Mouse (Mus musculus): ENCODE data around the gene Nlrp3. TPM values are rescaled to one million over a fixed set of nuclear protein-coding genes. Genes with fewer than 3 reads are reported as not detected.
"Not testable (repeated sequence)": the region's sequence is repeated elsewhere in the genome, so short reads cannot be mapped to it uniquely, and the experiment has no call there.

The Nlrp3 gene
- polyA plus RNA-seq, 1 experiment from 2014 or later, result 0.22 TPM

- H3K27me3 ChIP-seq, result no peaks in the 10 kb centered on the region
- no peaks in the 10 kb centered on the region for H3K9me3 ChIP-seq
- no peak overlapping the region for H3K9ac ChIP-seq
- peak overlapping the region; percentile 29 for H3K4me2 ChIP-seq
- peaks cover 11% of the 10 kb centered on the region for H3K4me1 ChIP-seq
- H3K27ac ChIP-seq, result peak overlapping the region; percentile 24; the same call in 1 of the 2 replicates
- H3K4me3 ChIP-seq, result no peak overlapping the region
- H3K36me3 ChIP-seq, result no peaks in the 10 kb centered on the region
- 39% methylated on average over 11 of the region's 11 CpGs for WGBS
- no peak for ATAC-seq (ENCODE audit: insufficient number of reproducible peaks, insufficient read depth, low FRiP score, low TSS enrichment, low read depth)
These were observed 3.0 kb upstream of the Nlrp3 start for GRCm38 (mm10) chr11:59538387-59538786.

GRCm38 (mm10) chr11:59540123-59540522 lies 1.2 kb upstream of the Nlrp3 start:
- WGBS, result 77% methylated on average over 3 of the region's 3 CpGs
- Histone ChIP-seq H3K9ac (no peak overlapping the region), H3K4me2 (no peak overlapping the region), H3K27ac (no peak overlapping the region), H3K27me3 (no peaks in the 10 kb centered on the region), H3K4me1 (peaks cover 11% of the 10 kb centered on the region), H3K4me3 (no peak overlapping the region), H3K9me3 (no peaks in the 10 kb centered on the region), H3K36me3 (no peaks in the 10 kb centered on the region)
- no peak for ATAC-seq (ENCODE audit: insufficient number of reproducible peaks, insufficient read depth, low FRiP score, low TSS enrichment, low read depth)

GRCm38 (mm10) chr11:59542442-59542841 lies 1.1 kb downstream of the Nlrp3 start:
- no peaks in the 10 kb centered on the region for H3K27me3 ChIP-seq
- H3K4me2 ChIP-seq, result no peak overlapping the region
- no peaks in the 10 kb centered on the region for H3K36me3 ChIP-seq
- no peaks in the 10 kb centered on the region for H3K9me3 ChIP-seq
- H3K4me3 ChIP-seq, result no peak overlapping the region
- ATAC-seq (ENCODE audit: insufficient number of reproducible peaks, insufficient read depth, low FRiP score, low TSS enrichment, low read depth), result no peak
- H3K9ac ChIP-seq, result no peak overlapping the region
- peaks cover 11% of the 10 kb centered on the region for H3K4me1 ChIP-seq
- no peak overlapping the region for H3K27ac ChIP-seq
- 74% methylated on average over 6 of the region's 6 CpGs for WGBS

- WGBS, result 85% methylated on average over 3 of the region's 3 CpGs
These were observed 2.0 kb downstream of the Nlrp3 start for GRCm38 (mm10) chr11:59543376-59543775.

GRCm38 (mm10) chr11:59544005-59544404 lies 2.6 kb downstream of the Nlrp3 start:
- no peaks in the 10 kb centered on the region for H3K4me1 ChIP-seq
- H3K27ac ChIP-seq, result no peak overlapping the region
- H3K4me3 ChIP-seq, result no peak overlapping the region
- no peaks in the 10 kb centered on the region for H3K9me3 ChIP-seq
- no peak for ATAC-seq (ENCODE audit: insufficient number of reproducible peaks, insufficient read depth, low FRiP score, low TSS enrichment, low read depth)
- no peaks in the 10 kb centered on the region for H3K36me3 ChIP-seq
- no peak overlapping the region for H3K9ac ChIP-seq
- H3K27me3 ChIP-seq, result no peaks in the 10 kb centered on the region
- WGBS, result 84% methylated on average over 9 of the region's 9 CpGs
- no peak overlapping the region for H3K4me2 ChIP-seq

More at GRCm38 (mm10) chr11:59543376-59543775, 2.0 kb downstream of the Nlrp3 start:
- H3K27me3 ChIP-seq, result no peaks in the 10 kb centered on the region
- H3K4me2 ChIP-seq, result no peak overlapping the region
- H3K36me3 ChIP-seq, result no peaks in the 10 kb centered on the region
- H3K9ac ChIP-seq, result no peak overlapping the region
- ATAC-seq (ENCODE audit: insufficient number of reproducible peaks, insufficient read depth, low FRiP score, low TSS enrichment, low read depth), result no peak
- H3K9me3 ChIP-seq, result no peaks in the 10 kb centered on the region
- no peak overlapping the region for H3K4me3 ChIP-seq
- H3K27ac ChIP-seq, result no peak overlapping the region
- H3K4me1 ChIP-seq, result peaks cover 2% of the 10 kb centered on the region; the same call in 1 of the 2 replicates

GRCm38 (mm10) chr11:59554127-59554526 lies 12.8 kb downstream of the Nlrp3 start:
- ATAC-seq (ENCODE audit: insufficient number of reproducible peaks, insufficient read depth, low FRiP score, low TSS enrichment, low read depth), result no peak
- Histone ChIP-seq H3K36me3 (no peaks in the 10 kb centered on the region), H3K9me3 (no peaks in the 10 kb centered on the region), H3K27me3 (no peaks in the 10 kb centered on the region), H3K9ac (no peak overlapping the region), H3K4me2 (no peak overlapping the region), H3K4me3 (no peak overlapping the region), H3K27ac (no peak overlapping the region), H3K4me1 (no peaks in the 10 kb centered on the region)
- WGBS, result 92% methylated on average over 11 of the region's 11 CpGs

GRCm38 (mm10) chr11:59554535-59554934 lies 13.2 kb downstream of the Nlrp3 start:
- no peaks in the 10 kb centered on the region for H3K27me3 ChIP-seq
- no peak for ATAC-seq (ENCODE audit: insufficient number of reproducible peaks, insufficient read depth, low FRiP score, low TSS enrichment, low read depth)
- H3K4me2 ChIP-seq, result no peak overlapping the region
- H3K27ac ChIP-seq, result no peak overlapping the region
- no peaks in the 10 kb centered on the region for H3K4me1 ChIP-seq
- H3K4me3 ChIP-seq, result no peak overlapping the region
- H3K9ac ChIP-seq, result no peak overlapping the region
- H3K9me3 ChIP-seq, result no peaks in the 10 kb centered on the region
- H3K36me3 ChIP-seq, result no peaks in the 10 kb centered on the region
- WGBS, result 80% methylated on average over 8 of the region's 8 CpGs

GRCm38 (mm10) chr11:59560906-59561305 lies 19.5 kb downstream of the Nlrp3 start:
- no peak overlapping the region for H3K27ac ChIP-seq
- ATAC-seq (ENCODE audit: insufficient number of reproducible peaks, insufficient read depth, low FRiP score, low TSS enrichment, low read depth), result no peak
- no peaks in the 10 kb centered on the region for H3K9me3 ChIP-seq
- no peak overlapping the region for H3K9ac ChIP-seq
- no peaks in the 10 kb centered on the region for H3K4me1 ChIP-seq
- H3K4me3 ChIP-seq, result no peak overlapping the region
- 62% methylated on average over 3 of the region's 3 CpGs for WGBS
- H3K36me3 ChIP-seq, result no peaks in the 10 kb centered on the region
- no peak overlapping the region for H3K4me2 ChIP-seq
- H3K27me3 ChIP-seq, result no peaks in the 10 kb centered on the region

GRCm38 (mm10) chr11:59562336-59562735 lies 21.0 kb downstream of the Nlrp3 start:
- Histone ChIP-seq H3K4me1 (no peaks in the 10 kb centered on the region), H3K27me3 (no peaks in the 10 kb centered on the region), H3K9me3 (no peaks in the 10 kb centered on the region), H3K9ac (no peak overlapping the region), H3K4me2 (no peak overlapping the region), H3K36me3 (no peaks in the 10 kb centered on the region), H3K27ac (no peak overlapping the region), H3K4me3 (no peak overlapping the region)
- WGBS, result 91% methylated on average over 4 of the region's 4 CpGs
- no peak for ATAC-seq (ENCODE audit: insufficient number of reproducible peaks, insufficient read depth, low FRiP score, low TSS enrichment, low read depth)

GRCm38 (mm10) chr11:59562837-59563236 lies 21.5 kb downstream of the Nlrp3 start:
- H3K27me3 ChIP-seq, result no peaks in the 10 kb centered on the region
- no peaks in the 10 kb centered on the region for H3K4me1 ChIP-seq
- no peak overlapping the region for H3K9ac ChIP-seq
- H3K36me3 ChIP-seq, result no peaks in the 10 kb centered on the region
- H3K4me2 ChIP-seq, result no peak overlapping the region
- no peak for ATAC-seq (ENCODE audit: insufficient number of reproducible peaks, insufficient read depth, low FRiP score, low TSS enrichment, low read depth)
- WGBS, result 75% methylated on average over 9 of the region's 9 CpGs
- H3K4me3 ChIP-seq, result no peak overlapping the region
- no peak overlapping the region for H3K27ac ChIP-seq
- no peaks in the 10 kb centered on the region for H3K9me3 ChIP-seq

GRCm38 (mm10) chr11:59569306-59569705 lies 27.9 kb downstream of the Nlrp3 start:
- Histone ChIP-seq H3K4me1 (no peaks in the 10 kb centered on the region), H3K27ac (no peak overlapping the region), H3K4me2 (no peak overlapping the region), H3K36me3 (no peaks in the 10 kb centered on the region), H3K9me3 (no peaks in the 10 kb centered on the region), H3K9ac (no peak overlapping the region), H3K27me3 (peaks cover 10% of the 10 kb centered on the region), H3K4me3 (no peak overlapping the region)
- WGBS, result 61% methylated on average over 3 of the region's 3 CpGs
- no peak for ATAC-seq (ENCODE audit: insufficient number of reproducible peaks, insufficient read depth, low FRiP score, low TSS enrichment, low read depth)

- H3K36me3 ChIP-seq, result no peaks in the 10 kb centered on the region
- no peak overlapping the region for H3K4me3 ChIP-seq
- H3K9ac ChIP-seq, result no peak overlapping the region
- H3K4me2 ChIP-seq, result no peak overlapping the region
- no peak for ATAC-seq (ENCODE audit: insufficient number of reproducible peaks, insufficient read depth, low FRiP score, low TSS enrichment, low read depth)
- H3K27me3 ChIP-seq, result peaks cover 15% of the 10 kb centered on the region
- H3K9me3 ChIP-seq, result no peaks in the 10 kb centered on the region
- WGBS, result 50% methylated on average over 9 of the region's 9 CpGs
- no peaks in the 10 kb centered on the region for H3K4me1 ChIP-seq
- H3K27ac ChIP-seq, result no peak overlapping the region
These were observed 34.4 kb downstream of the Nlrp3 start for GRCm38 (mm10) chr11:59575726-59576125.

GRCm38 (mm10) chr11:59576135-59576534 lies 34.8 kb downstream of the Nlrp3 start, which contains the start of gene Olfr222:
Gene Olfr222, minus strand, starts transcription at chr11:59576235.
- not testable (repeated sequence) for H3K4me1 ChIP-seq; H3K36me3 ChIP-seq; H3K4me2 ChIP-seq; H3K4me3 ChIP-seq; ATAC-seq (ENCODE audit: insufficient number of reproducible peaks, insufficient read depth, low FRiP score, low TSS enrichment, low read depth); H3K9ac ChIP-seq; H3K9me3 ChIP-seq; H3K27ac ChIP-seq
- H3K27me3 ChIP-seq, result peaks cover 13% of the 10 kb centered on the region; the same call in 1 of the 2 replicates

Data from embryonic facial prominence, embryonic 13.5 days (tissue).